Mouse (Mus musculus) liver, embryonic 15.5 days (tissue): ENCODE data around the gene F9. TPM values are rescaled to one million over a fixed set of nuclear protein-coding genes. Genes with fewer than 3 reads are reported as not detected.
"Not testable (repeated sequence)": the region's sequence is repeated elsewhere in the genome, so short reads cannot be mapped to it uniquely, and the experiment has no call there.

Source experiments
- ATAC-seq: fragments of 200-750 bp; cut with Nextera tagmentation; 2 replicates; pipeline ENCODE4 v1.8.0; 2017; ENCODE audit warnings: moderate number of reproducible peaks, mild to moderate bottlenecking, moderate library complexity; ENCODE audit not compliant: insufficient read depth
- H3K27ac ChIP-seq: fragments of 300-500 bp; sonication (generic); replicated peaks from 2 replicates; pipeline ENCODE4 v1.5.1; 2015; ENCODE audit warnings: mild to moderate bottlenecking, inconsistent platforms
- H3K27me3 ChIP-seq: fragments of 300-500 bp; sonication (generic); 2 replicates; pipeline ENCODE4 v1.6.1; 2015; ENCODE audit warnings: mild to moderate bottlenecking, inconsistent platforms
- H3K36me3 ChIP-seq: fragments of 300-500 bp; sonication (generic); replicated peaks from 2 replicates; pipeline ENCODE4 v1.6.1; 2015; ENCODE audit warnings: moderate library complexity, mild to moderate bottlenecking, inconsistent platforms
- H3K4me1 ChIP-seq: fragments of 300-500 bp; sonication (generic); replicated peaks from 2 replicates; pipeline ENCODE4 v1.6.1; 2015; ENCODE audit warnings: inconsistent platforms
- H3K4me2 ChIP-seq: fragments of 300-500 bp; sonication (generic); 2 replicates; pipeline ENCODE4 v1.6.1; 2015; ENCODE audit warnings: moderate library complexity, mild to moderate bottlenecking, inconsistent platforms
- H3K4me3 ChIP-seq: fragments of 300-500 bp; sonication (generic); replicated peaks from 2 replicates; pipeline ENCODE4 v1.5.1; 2015; ENCODE audit warnings: mild to moderate bottlenecking, inconsistent platforms
- H3K9ac ChIP-seq: fragments of 300-500 bp; sonication (generic); 2 replicates; pipeline ENCODE4 v1.6.1; 2015; ENCODE audit warnings: moderate library complexity, mild to moderate bottlenecking, inconsistent platforms
- H3K9me3 ChIP-seq: fragments of 300-500 bp; sonication (generic); replicated peaks from 2 replicates; pipeline ENCODE4 v1.6.1; 2016; ENCODE audit warnings: inconsistent platforms
- WGBS: fragments of 180-500 bp; shearing (Covaris S2); methylation state at CpG from one replicate; pipeline ENCODE4 v1.1.7; 2015; ENCODE audit warnings: mixed read lengths; ENCODE audit not compliant: insufficient replicate concordance; 5-methylcytosine and 5-hydroxymethylcytosine counted together
- polyA plus RNA-seq: library from polyadenylated mRNA; unstranded; fragments of >200 nt; fragmentation: Nextera tagmentation; extraction: Ambion mirVana; gene quantifications from 2 replicates; pipeline ENCODE4 v1.2.1, GENCODE M21; 2015

Gene F9
- 3.4 TPM in 2 replicates for polyA plus RNA-seq

- H3K36me3 ChIP-seq = no peaks in the 10 kb centered on the region
- H3K27me3 ChIP-seq = no peaks in the 10 kb centered on the region
- WGBS = 42% methylated on average over 10 of the region's 10 CpGs
- no peak; the same call in 1 of the 2 replicates for ATAC-seq
- no peaks in the 10 kb centered on the region for H3K4me1 ChIP-seq
- no peak within 1 kb of the TSS for H3K4me2 ChIP-seq
- no peak within 1 kb of the TSS for H3K27ac ChIP-seq
- H3K4me3 ChIP-seq = no peak within 1 kb of the TSS
- no peaks in the 10 kb centered on the region for H3K9me3 ChIP-seq
- no peak within 1 kb of the TSS for H3K9ac ChIP-seq
Measured at GRCm38 (mm10) chrX:59999221-60000083, at the start of gene F9. Gene F9 (plus strand): TSS chrX:59999464.

- not testable (repeated sequence) for H3K27me3 ChIP-seq, ATAC-seq, H3K36me3 ChIP-seq, H3K9me3 ChIP-seq, H3K27ac ChIP-seq, H3K4me2 ChIP-seq, H3K9ac ChIP-seq, H3K4me3 ChIP-seq, H3K4me1 ChIP-seq
Measured at GRCm38 (mm10) chrX:59969767-59970166, 29.5 kb upstream of the F9 start.

GRCm38 (mm10) chrX:60000084-60000443 lies 800 bp downstream of the F9 start:
- 38% methylated on average over 3 of the region's 3 CpGs for WGBS
- no peak overlapping the region for H3K27ac ChIP-seq
- H3K27me3 ChIP-seq = no peaks in the 10 kb centered on the region
- no peak overlapping the region for H3K9ac ChIP-seq
- no peak overlapping the region for H3K4me3 ChIP-seq
- ATAC-seq = no peak
- H3K4me1 ChIP-seq = no peaks in the 10 kb centered on the region
- H3K36me3 ChIP-seq = no peaks in the 10 kb centered on the region
- H3K4me2 ChIP-seq = no peak overlapping the region
- no peaks in the 10 kb centered on the region for H3K9me3 ChIP-seq

GRCm38 (mm10) chrX:60001461-60001860 lies 2.2 kb downstream of the F9 start:
- H3K9ac ChIP-seq = no peak overlapping the region
- no peak overlapping the region for H3K4me3 ChIP-seq
- no peaks in the 10 kb centered on the region for H3K36me3 ChIP-seq
- no peaks in the 10 kb centered on the region for H3K9me3 ChIP-seq
- no peak for ATAC-seq
- WGBS = 36% methylated on average over 2 of the region's 2 CpGs
- no peaks in the 10 kb centered on the region for H3K27me3 ChIP-seq
- no peak overlapping the region for H3K4me2 ChIP-seq
- no peak overlapping the region for H3K27ac ChIP-seq
- no peaks in the 10 kb centered on the region for H3K4me1 ChIP-seq

- no peaks in the 10 kb centered on the region for H3K4me1 ChIP-seq
- no peak overlapping the region for H3K4me2 ChIP-seq
- no peak for ATAC-seq
- H3K27me3 ChIP-seq = no peaks in the 10 kb centered on the region
- no peak overlapping the region for H3K9ac ChIP-seq
- no peak overlapping the region for H3K4me3 ChIP-seq
- no peaks in the 10 kb centered on the region for H3K9me3 ChIP-seq
- no peaks in the 10 kb centered on the region for H3K36me3 ChIP-seq
- no peak overlapping the region for H3K27ac ChIP-seq
Measured at GRCm38 (mm10) chrX:60013084-60013676, 13.9 kb downstream of the F9 start.

GRCm38 (mm10) chrX:60014588-60014987 lies 15.3 kb downstream of the F9 start:
- no peak overlapping the region for H3K4me2 ChIP-seq
- no peak for ATAC-seq
- no peaks in the 10 kb centered on the region for H3K27me3 ChIP-seq
- H3K9me3 ChIP-seq = no peaks in the 10 kb centered on the region
- no peak overlapping the region for H3K27ac ChIP-seq
- H3K36me3 ChIP-seq = no peaks in the 10 kb centered on the region
- WGBS = 59% methylated on average over 1 of the region's 1 CpGs
- no peak overlapping the region for H3K9ac ChIP-seq
- no peak overlapping the region for H3K4me3 ChIP-seq
- H3K4me1 ChIP-seq = no peaks in the 10 kb centered on the region

GRCm38 (mm10) chrX:60021007-60021406 lies 21.7 kb downstream of the F9 start:
- Histone ChIP-seq H3K36me3 (no peaks in the 10 kb centered on the region), H3K27ac (no peak overlapping the region), H3K4me1 (no peaks in the 10 kb centered on the region), H3K4me3 (no peak overlapping the region), H3K9me3 (no peaks in the 10 kb centered on the region), H3K27me3 (no peaks in the 10 kb centered on the region), H3K4me2 (no peak overlapping the region), H3K9ac (no peak overlapping the region)
- no peak for ATAC-seq
- WGBS = 69% methylated on average over 4 of the region's 4 CpGs

GRCm38 (mm10) chrX:60021595-60021994 lies 22.3 kb downstream of the F9 start:
- WGBS = 52% methylated on average over 2 of the region's 2 CpGs

GRCm38 (mm10) chrX:60026654-60027053 lies 27.4 kb downstream of the F9 start:
- Histone ChIP-seq H3K4me3 (no peak overlapping the region), H3K27me3 (no peaks in the 10 kb centered on the region), H3K9ac (no peak overlapping the region), H3K4me2 (no peak overlapping the region), H3K4me1 (no peaks in the 10 kb centered on the region), H3K9me3 (no peaks in the 10 kb centered on the region), H3K27ac (no peak overlapping the region), H3K36me3 (no peaks in the 10 kb centered on the region)
- 8% methylated on average over 3 of the region's 3 CpGs for WGBS
- no peak for ATAC-seq

More at GRCm38 (mm10) chrX:60021595-60021994, 22.3 kb downstream of the F9 start:
- no peaks in the 10 kb centered on the region for H3K27me3 ChIP-seq
- no peaks in the 10 kb centered on the region for H3K36me3 ChIP-seq
- H3K27ac ChIP-seq = no peak overlapping the region
- no peaks in the 10 kb centered on the region for H3K4me1 ChIP-seq
- no peaks in the 10 kb centered on the region for H3K9me3 ChIP-seq
- H3K9ac ChIP-seq = no peak overlapping the region
- ATAC-seq = no peak
- H3K4me2 ChIP-seq = no peak overlapping the region
- H3K4me3 ChIP-seq = no peak overlapping the region

- Histone ChIP-seq H3K27ac (no peak overlapping the region), H3K9ac (no peak overlapping the region), H3K4me1 (no peaks in the 10 kb centered on the region), H3K36me3 (no peaks in the 10 kb centered on the region), H3K9me3 (no peaks in the 10 kb centered on the region), H3K4me3 (no peak overlapping the region), H3K27me3 (no peaks in the 10 kb centered on the region), H3K4me2 (no peak overlapping the region)
- WGBS = 76% methylated on average over 1 of the region's 1 CpGs
- ATAC-seq = no peak
Measured at GRCm38 (mm10) chrX:60054745-60055144, 55.5 kb downstream of the F9 start.

GRCm38 (mm10) chrX:60055185-60055584 lies 55.9 kb downstream of the F9 start:
- Histone ChIP-seq H3K9me3 (no peaks in the 10 kb centered on the region), H3K27me3 (no peaks in the 10 kb centered on the region), H3K4me3 (no peak overlapping the region), H3K36me3 (no peaks in the 10 kb centered on the region), H3K4me1 (no peaks in the 10 kb centered on the region), H3K4me2 (no peak overlapping the region), H3K27ac (no peak overlapping the region), H3K9ac (no peak overlapping the region)
- ATAC-seq = no peak
- 59% methylated on average over 9 of the region's 9 CpGs for WGBS

GRCm38 (mm10) chrX:60075359-60075758 lies 76.1 kb downstream of the F9 start:
- Histone ChIP-seq H3K9me3 (no peaks in the 10 kb centered on the region), H3K9ac (no peak overlapping the region), H3K4me3 (no peak overlapping the region), H3K27me3 (no peaks in the 10 kb centered on the region), H3K4me2 (no peak overlapping the region), H3K4me1 (no peaks in the 10 kb centered on the region), H3K36me3 (no peaks in the 10 kb centered on the region), H3K27ac (no peak overlapping the region)
- WGBS = 39% methylated on average over 1 of the region's 1 CpGs
- ATAC-seq = no peak
